Mouse (Mus musculus) lung, postnatal 0 days (tissue): ENCODE measurements at regions not wholly inside any gene's neighbourhood (a gene's known extent, or its start where the extent isn't known, plus 50 kb on each side); places are given as distances from the start of the nearest gene placed in this dataset.
"Not testable (repeated sequence)": the region's sequence is repeated elsewhere in the genome, so short reads cannot be mapped to it uniquely, and the experiment has no call there.

Experiments used
- ATAC-seq: fragments of 200-750 bp; cut with Nextera tagmentation; 2 replicates; pipeline ENCODE4 v1.8.0; 2017; ENCODE audit warnings: moderate library complexity
- DNase-seq: peaks from one replicate; pipeline ENCODE4 v3.0.0-alpha.2; 2016; ENCODE audit warnings: low spot score
- H3K27ac ChIP-seq: fragments of 300-500 bp; sonication (generic); 2 replicates; pipeline ENCODE4 v1.5.1; 2014; ENCODE audit warnings: antibody characterized with exemption, mild to moderate bottlenecking, low read length, mixed read lengths
- H3K27me3 ChIP-seq: fragments of 300-500 bp; sonication (generic); replicated peaks from 2 replicates; pipeline ENCODE4 v1.6.1; 2014; ENCODE audit warnings: low read length, mixed read lengths; ENCODE audit not compliant: insufficient read depth
- H3K36me3 ChIP-seq: fragments of 300-500 bp; sonication (generic); 2 replicates; pipeline ENCODE4 v1.6.1; 2014; ENCODE audit warnings: low read length, mixed read lengths; ENCODE audit not compliant: insufficient read depth
- H3K4me1 ChIP-seq: fragments of 300-500 bp; sonication (generic); 2 replicates; pipeline ENCODE4 v1.6.1; 2014; ENCODE audit warnings: antibody characterized with exemption, low read depth, low read length, mixed read lengths; ENCODE audit not compliant: insufficient read depth
- H3K4me2 ChIP-seq: fragments of 300-500 bp; sonication (generic); replicated peaks from 2 replicates; pipeline ENCODE4 v1.6.1; 2014; ENCODE audit warnings: low read depth, mild to moderate bottlenecking, low read length, moderate library complexity, mixed read lengths
- H3K4me3 ChIP-seq: fragments of 300-500 bp; sonication (generic); 2 replicates; pipeline ENCODE4 v1.5.1; 2014; ENCODE audit warnings: low read depth, low read length
- H3K9ac ChIP-seq: fragments of 300-500 bp; sonication (generic); replicated peaks from 2 replicates; pipeline ENCODE4 v1.6.1; 2014; ENCODE audit warnings: low read depth, mild to moderate bottlenecking
- H3K9me3 ChIP-seq: fragments of 300-500 bp; sonication (generic); 2 replicates; pipeline ENCODE4 v1.6.1; 2016; ENCODE audit warnings: low read length, mixed read lengths
- CTCF ChIP-seq: IDR thresholded peaks from 2 replicates; pipeline ENCODE4 v1.5.1; 2016; ENCODE audit warnings: antibody characterized with exemption, mild to moderate bottlenecking
- EP300 ChIP-seq: IDR thresholded peaks from 2 replicates; pipeline ENCODE4 v1.6.1; 2016; ENCODE audit warnings: antibody characterized with exemption, mild to moderate bottlenecking, control low read depth
- WGBS: fragments of 180-500 bp; shearing (Covaris S2); extraction: QIAGEN DNeasy Blood & Tissue Kit; methylation state at CpG from one replicate; pipeline ENCODE4 v1.1.7; 2014; 5-methylcytosine and 5-hydroxymethylcytosine counted together

- no peak overlapping the region for H3K9ac ChIP-seq
- H3K4me2 ChIP-seq: no peak overlapping the region
- no peak for TF ChIP-seq CTCF
- no peak for TF ChIP-seq EP300
- ATAC-seq (no peak), DNase-seq (no peak)
- 50% methylated on average over 3 of the region's 3 CpGs for WGBS
- H3K4me3 ChIP-seq: no peak overlapping the region
- no peak overlapping the region for H3K27ac ChIP-seq
- H3K9me3 ChIP-seq: no peaks in the 10 kb centered on the region
- H3K36me3 ChIP-seq: no peaks in the 10 kb centered on the region
- H3K4me1 ChIP-seq: no peaks in the 10 kb centered on the region
- H3K27me3 ChIP-seq: no peaks in the 10 kb centered on the region
These were observed 254.4 kb upstream of the Lrrc4c start for GRCm38 (mm10) chr2:96063571-96063970.

GRCm38 (mm10) chr2:96108451-96108850 lies 209.5 kb upstream of the Lrrc4c start:
- H3K27me3 ChIP-seq, H3K27ac ChIP-seq, H3K4me3 ChIP-seq, H3K9ac ChIP-seq, H3K4me1 ChIP-seq, H3K36me3 ChIP-seq, H3K9me3 ChIP-seq, ATAC-seq, DNase-seq, H3K4me2 ChIP-seq: not testable (repeated sequence)
- 85% methylated on average over 2 of the region's 2 CpGs for WGBS

- Histone ChIP-seq H3K4me2 (no peak overlapping the region), H3K4me3 (no peak overlapping the region), H3K36me3 (no peaks in the 10 kb centered on the region), H3K27ac (no peak overlapping the region), H3K9me3 (no peaks in the 10 kb centered on the region), H3K9ac (no peak overlapping the region), H3K4me1 (no peaks in the 10 kb centered on the region), H3K27me3 (no peaks in the 10 kb centered on the region)
- WGBS: 52% methylated on average over 5 of the region's 5 CpGs
- TF ChIP-seq EP300 (no peak), CTCF (no peak)
- ATAC-seq (no peak), DNase-seq (peak; percentile 14)
These were observed 197.9 kb upstream of the Lrrc4c start for GRCm38 (mm10) chr2:96120081-96120480.

- ATAC-seq (no peak), DNase-seq (no peak)
- Histone ChIP-seq H3K9me3 (no peaks in the 10 kb centered on the region), H3K27ac (no peak overlapping the region), H3K4me2 (no peak overlapping the region), H3K36me3 (no peaks in the 10 kb centered on the region), H3K9ac (no peak overlapping the region), H3K4me3 (no peak overlapping the region), H3K27me3 (no peaks in the 10 kb centered on the region), H3K4me1 (no peaks in the 10 kb centered on the region)
- TF ChIP-seq CTCF (no peak), EP300 (no peak)
These were observed 179.4 kb upstream of the Lrrc4c start for GRCm38 (mm10) chr2:96138570-96138969.

- Histone ChIP-seq H3K36me3 (no peaks in the 10 kb centered on the region), H3K9ac (no peak overlapping the region), H3K27ac (no peak overlapping the region), H3K4me1 (no peaks in the 10 kb centered on the region), H3K27me3 (no peaks in the 10 kb centered on the region), H3K4me3 (no peak overlapping the region), H3K9me3 (no peaks in the 10 kb centered on the region), H3K4me2 (no peak overlapping the region)
- ATAC-seq: no peak
- no peak for TF ChIP-seq CTCF
- TF ChIP-seq EP300: no peak
- no peak for DNase-seq
- 66% methylated on average over 2 of the region's 2 CpGs for WGBS
These were observed 162.7 kb upstream of the Lrrc4c start for GRCm38 (mm10) chr2:96155295-96155694.

- TF ChIP-seq CTCF: no peak
- TF ChIP-seq EP300: no peak
- no peaks in the 10 kb centered on the region for H3K36me3 ChIP-seq
- DNase-seq (no peak), ATAC-seq (no peak)
- H3K27ac ChIP-seq: no peak overlapping the region
- H3K4me1 ChIP-seq: no peaks in the 10 kb centered on the region
- no peaks in the 10 kb centered on the region for H3K27me3 ChIP-seq
- no peak overlapping the region for H3K4me2 ChIP-seq
- H3K9me3 ChIP-seq: no peaks in the 10 kb centered on the region
- no peak overlapping the region for H3K9ac ChIP-seq
- H3K4me3 ChIP-seq: no peak overlapping the region
- WGBS: 55% methylated on average over 4 of the region's 4 CpGs
These were observed 151.3 kb upstream of the Lrrc4c start for GRCm38 (mm10) chr2:96166624-96167023.
